Mouse (Mus musculus): ENCODE measurements around the gene Lcn9. TPM values are rescaled to one million over a fixed set of nuclear protein-coding genes. Genes with fewer than 3 reads are reported as not detected.
A peak's percentile ranks its signal among the peaks of the same experiment; 100 is the strongest.

Lcn9 gene
- polyA plus RNA-seq, 1 experiment from 2014 or later = not detected

DNA sequence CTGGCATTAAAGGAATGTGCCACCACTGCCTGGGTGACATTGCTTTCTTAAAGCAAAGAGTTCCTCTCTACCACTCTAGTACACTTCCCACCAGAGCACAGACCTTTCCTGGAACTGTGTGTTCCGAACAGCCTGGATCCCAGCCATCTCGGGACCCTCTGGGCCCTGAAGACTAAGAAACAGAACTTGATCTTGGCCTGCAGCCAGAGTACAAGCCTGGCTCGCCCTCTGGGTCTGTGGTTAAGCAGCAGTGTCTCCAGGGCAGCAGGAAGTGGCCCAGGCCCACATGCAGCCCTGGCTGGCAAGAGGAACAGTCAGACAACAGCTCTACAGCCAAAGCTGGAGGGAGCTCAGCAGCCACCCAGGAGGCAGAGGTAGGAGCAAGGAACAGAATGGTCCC is 29.7 kb downstream of the Lcn9 start:
- no peak overlapping the region for H3K9ac ChIP-seq
- H3K36me3 ChIP-seq = no peaks in the 10 kb centered on the region
- H3K9me3 ChIP-seq = peaks cover 9% of the 10 kb centered on the region; the same call in 1 of the 2 replicates
- H3K4me1 ChIP-seq = peaks cover 5% of the 10 kb centered on the region
- no peak overlapping the region for H3K4me2 ChIP-seq (replicated peaks)
- no peak overlapping the region for H3K4me3 ChIP-seq
- H3K27ac ChIP-seq = no peak overlapping the region
- 32% methylated on average over 3 of the region's 3 CpGs for WGBS
- H3K27me3 ChIP-seq = 0 out of 2 replicates have a peak, but pooled peaks cover 3% of the 10 kb centered on the region
- ATAC-seq (ENCODE audit: low FRiP score, low read depth) = no peak

DNA sequence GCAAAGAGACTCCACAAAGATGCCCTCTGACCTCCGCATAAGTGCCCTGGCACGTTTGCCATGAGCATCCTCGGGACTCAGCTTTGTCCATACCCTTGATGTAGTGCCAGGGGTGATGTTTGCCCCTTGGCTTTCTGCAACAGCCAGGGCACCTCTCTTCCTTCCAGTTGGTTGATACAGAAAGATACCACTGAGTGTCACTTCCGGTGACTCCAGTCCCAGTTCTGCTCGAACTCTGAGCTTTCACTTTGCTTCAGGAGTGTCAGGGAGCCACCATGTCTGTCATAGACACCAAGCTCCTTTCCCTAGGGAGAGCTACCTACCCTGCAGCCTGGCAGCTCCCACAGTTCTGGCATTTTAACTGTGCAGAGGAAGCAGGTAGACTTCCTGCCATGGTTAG is 31.0 kb downstream of the Lcn9 start:
- Histone ChIP-seq H3K27me3 (no peaks in the 10 kb centered on the region), H3K4me3 (no peak overlapping the region), H3K9ac (no peak overlapping the region), H3K27ac (no peak overlapping the region), H3K4me1 (peaks cover 5% of the 10 kb centered on the region), H3K9me3 (peaks cover 9% of the 10 kb centered on the region; the same call in 1 of the 2 replicates), H3K36me3 (no peaks in the 10 kb centered on the region), H3K4me2 (replicated peaks) (no peak overlapping the region)
- no peak for ATAC-seq (ENCODE audit: low FRiP score, low read depth)
- WGBS = 83% methylated on average over 5 of the region's 5 CpGs

DNA sequence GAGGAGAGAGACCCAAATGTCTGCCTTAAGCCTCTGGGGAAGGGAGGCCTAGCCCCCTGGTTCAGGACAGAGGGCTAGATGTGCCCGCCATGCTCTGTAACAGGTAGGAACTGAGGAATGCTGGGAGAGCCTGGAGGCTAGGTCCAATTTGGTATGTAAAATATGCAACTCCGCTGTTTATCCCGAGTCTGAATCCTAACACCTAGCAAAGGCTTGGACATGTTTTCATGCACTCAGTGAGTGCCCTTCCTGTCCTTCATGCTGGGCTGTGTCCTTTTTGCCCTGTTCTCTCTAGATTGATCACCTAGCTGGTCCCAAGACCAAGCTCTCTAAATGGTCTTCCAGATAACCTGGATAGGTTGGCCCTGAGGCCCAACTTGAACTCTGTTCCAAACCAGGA is 36.9 kb downstream of the Lcn9 start:
- Histone ChIP-seq H3K4me1 (peaks cover 18% of the 10 kb centered on the region), H3K36me3 (no peaks in the 10 kb centered on the region), H3K4me3 (no peak overlapping the region), H3K27ac (no peak overlapping the region), H3K27me3 (peaks cover 29% of the 10 kb centered on the region), H3K4me2 (replicated peaks) (no peak overlapping the region), H3K9ac (no peak overlapping the region), H3K9me3 (peaks cover 4% of the 10 kb centered on the region; the same call in 1 of the 2 replicates)
- 65% methylated on average over 3 of the region's 3 CpGs for WGBS
- no peak for ATAC-seq (ENCODE audit: low FRiP score, low read depth)

DNA sequence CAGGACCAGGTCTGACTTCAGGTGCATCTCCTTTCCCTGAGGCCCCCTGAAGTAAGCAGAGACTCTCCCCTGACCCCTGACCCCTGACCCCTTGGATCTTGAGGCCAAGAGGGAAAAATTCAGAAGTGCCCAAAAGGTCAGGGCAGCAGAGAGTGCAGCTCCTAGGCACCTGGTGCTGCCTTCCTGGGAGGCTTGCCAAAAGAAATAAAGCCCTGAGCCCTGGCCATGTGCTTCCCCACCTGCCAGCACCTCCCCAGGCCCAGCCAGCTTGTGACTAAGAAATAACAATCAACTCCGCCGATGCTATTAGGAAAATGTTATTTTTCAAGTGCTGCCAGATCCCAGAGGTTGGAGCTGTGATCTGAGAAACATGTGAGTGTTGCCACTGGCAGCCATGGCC is 39.1 kb downstream of the Lcn9 start:
- Histone ChIP-seq H3K4me2 (replicated peaks) (no peak overlapping the region), H3K4me3 (no peak overlapping the region), H3K36me3 (no peaks in the 10 kb centered on the region), H3K9me3 (peaks cover 4% of the 10 kb centered on the region; the same call in 1 of the 2 replicates), H3K27ac (no peak overlapping the region), H3K4me1 (peaks cover 18% of the 10 kb centered on the region), H3K27me3 (peaks cover 49% of the 10 kb centered on the region), H3K9ac (no peak overlapping the region)
- no peak for ATAC-seq (ENCODE audit: low FRiP score, low read depth)
- 63% methylated on average over 2 of the region's 2 CpGs for WGBS

DNA sequence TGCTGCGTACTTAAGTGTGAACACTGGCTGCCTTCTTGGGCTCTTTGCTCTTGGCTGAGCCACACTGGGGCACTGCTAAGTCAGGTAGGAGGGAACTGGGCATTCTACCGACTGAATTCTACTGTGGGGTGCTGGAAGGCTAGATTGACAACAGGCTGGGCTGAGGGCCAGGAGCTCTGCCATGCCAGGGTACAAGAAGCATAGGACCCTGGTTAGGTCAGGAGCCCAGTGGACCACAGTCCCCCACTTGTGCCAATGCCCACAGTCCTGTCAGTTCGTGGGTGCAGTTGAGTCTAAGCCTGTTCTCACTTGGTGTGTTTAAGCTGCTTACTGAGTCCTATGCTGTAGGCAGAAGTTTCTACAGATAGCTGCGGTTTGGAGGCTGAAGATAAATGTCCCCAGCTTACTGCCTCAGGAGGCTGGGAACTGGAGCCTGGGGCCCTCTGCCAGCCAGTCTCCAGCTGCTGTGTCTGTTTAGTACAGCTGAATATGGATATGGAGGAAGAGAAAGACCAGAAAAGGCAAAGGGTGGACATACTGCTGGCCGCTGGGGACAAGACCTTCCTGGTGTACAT is 39.8 kb downstream of the Lcn9 start:
- Histone ChIP-seq H3K9ac (no peak overlapping the region), H3K9me3 (no peaks in the 10 kb centered on the region), H3K27ac (no peak overlapping the region), H3K4me2 (replicated peaks) (peak overlapping the region; percentile 80), H3K4me3 (no peak overlapping the region), H3K27me3 (peaks cover 54% of the 10 kb centered on the region), H3K36me3 (no peaks in the 10 kb centered on the region), H3K4me1 (peaks cover 18% of the 10 kb centered on the region)
- no peak for ATAC-seq (ENCODE audit: low FRiP score, low read depth)
- 69% methylated on average over 5 of the region's 5 CpGs for WGBS

DNA sequence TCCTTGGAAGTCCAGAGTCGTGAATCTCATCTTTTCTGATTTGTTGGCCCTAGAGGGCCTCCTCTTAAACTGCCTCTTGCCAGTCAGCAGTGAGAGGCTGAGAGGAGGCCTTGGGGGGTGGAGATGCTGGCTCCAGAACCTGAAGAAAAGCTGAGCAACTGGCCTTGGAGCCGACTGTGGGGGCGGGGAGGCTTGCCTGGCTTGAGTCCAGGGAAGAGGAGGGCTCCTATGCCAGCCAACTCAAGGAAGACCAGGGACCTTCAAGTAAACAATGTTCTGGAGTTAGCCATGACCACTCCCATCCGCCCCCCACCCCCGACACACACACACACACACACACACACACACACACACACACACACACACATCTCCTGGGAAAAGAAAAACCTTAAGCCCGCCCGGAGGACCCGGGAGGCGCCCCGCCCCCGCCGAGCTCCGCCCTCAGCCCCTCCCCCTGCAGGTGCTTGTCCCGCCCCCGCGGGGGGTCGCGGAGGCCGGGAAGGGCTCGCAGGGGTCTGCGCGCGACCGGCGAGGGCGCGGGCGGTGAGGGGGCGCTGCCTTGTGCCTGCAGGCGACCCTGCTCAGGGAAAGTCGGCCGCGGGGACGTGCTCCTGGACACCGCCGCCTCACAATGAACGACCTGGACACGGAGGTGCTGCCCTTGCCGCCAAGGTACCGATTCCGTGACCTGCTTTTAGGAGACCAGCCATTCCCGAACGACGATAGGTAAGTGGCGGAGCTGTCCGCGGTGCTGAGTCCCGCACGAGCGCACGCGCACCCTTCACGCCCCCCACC is 40.6 kb downstream of the Lcn9 start, which contains the start of gene Kcnt1:
TSS of gene Kcnt1 (plus strand) at position 398 of the 795 bp plus-strand sequence.
- H3K4me2 ChIP-seq (replicated peaks) = peak within 1 kb of the TSS; percentile 80
- H3K27ac ChIP-seq = no peak within 1 kb of the TSS
- peaks cover 60% of the 10 kb centered on the region for H3K27me3 ChIP-seq
- peaks cover 18% of the 10 kb centered on the region for H3K4me1 ChIP-seq
- no peak within 1 kb of the TSS for H3K9ac ChIP-seq
- H3K4me3 ChIP-seq = peak within 1 kb of the TSS; percentile 43
- ATAC-seq (ENCODE audit: low FRiP score, low read depth) = no peak
- no peaks in the 10 kb centered on the region for H3K9me3 ChIP-seq
- H3K36me3 ChIP-seq = no peaks in the 10 kb centered on the region
- whole genome bisulfite sequencing = under 1% methylated on average over 40 of the region's 53 CpGs

DNA sequence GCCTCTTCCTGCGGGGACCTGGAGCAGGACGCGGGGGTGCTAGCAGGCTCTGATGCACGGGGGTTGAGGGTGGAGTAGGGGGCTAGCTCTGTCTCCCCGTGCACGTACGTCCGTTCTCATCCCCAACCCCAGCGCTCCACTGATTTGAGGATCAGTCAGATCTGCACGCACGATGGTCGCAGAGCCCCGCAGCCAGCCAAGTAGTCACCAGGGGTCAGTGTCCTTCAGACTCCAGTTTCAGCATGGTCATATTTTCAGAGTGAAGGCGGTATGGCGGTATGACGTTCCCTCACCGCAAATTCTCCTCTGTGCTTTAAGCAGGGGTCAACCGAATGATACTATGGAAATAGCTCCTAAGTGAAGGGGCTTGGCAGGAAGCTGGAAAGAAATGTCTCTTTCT is 41.3 kb downstream of the Lcn9 start:
- peak overlapping the region; percentile 43 for H3K4me3 ChIP-seq
- peaks cover 18% of the 10 kb centered on the region for H3K4me1 ChIP-seq
- no peaks in the 10 kb centered on the region for H3K36me3 ChIP-seq
- no peak overlapping the region for H3K9ac ChIP-seq
- no peak for ATAC-seq (ENCODE audit: low FRiP score, low read depth)
- H3K4me2 ChIP-seq (replicated peaks) = peak overlapping the region; percentile 80
- peaks cover 63% of the 10 kb centered on the region for H3K27me3 ChIP-seq
- WGBS = 6% methylated on average over 18 of the region's 18 CpGs
- no peaks in the 10 kb centered on the region for H3K9me3 ChIP-seq
- H3K27ac ChIP-seq = no peak overlapping the region

DNA sequence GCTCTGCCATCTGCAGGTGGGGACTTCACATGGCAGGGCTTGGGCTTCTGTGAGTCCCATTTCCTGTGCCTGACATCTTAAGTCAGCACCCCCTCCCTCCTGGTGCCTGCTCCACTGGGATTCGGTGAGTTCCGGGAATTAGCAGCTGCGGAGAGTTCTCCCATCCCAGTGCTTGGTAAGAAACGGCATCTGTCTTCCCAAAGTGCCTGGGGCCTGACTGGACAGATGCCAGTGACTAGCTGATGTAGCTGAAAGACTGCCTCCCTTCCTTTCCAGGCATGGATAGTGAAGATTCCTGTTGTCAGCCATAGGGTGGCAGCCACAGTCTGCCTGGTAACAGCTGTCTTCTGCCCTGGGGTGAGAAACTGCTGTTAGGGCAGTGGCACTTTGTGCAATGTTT is 42.5 kb downstream of the Lcn9 start:
- 14% methylated on average over 4 of the region's 4 CpGs for WGBS
- no peaks in the 10 kb centered on the region for H3K9me3 ChIP-seq
- no peak overlapping the region for H3K9ac ChIP-seq
- no peak overlapping the region for H3K4me2 ChIP-seq (replicated peaks)
- ATAC-seq (ENCODE audit: low FRiP score, low read depth) = no peak
- peaks cover 63% of the 10 kb centered on the region for H3K27me3 ChIP-seq
- H3K27ac ChIP-seq = no peak overlapping the region
- H3K4me1 ChIP-seq = peaks cover 18% of the 10 kb centered on the region
- no peaks in the 10 kb centered on the region for H3K36me3 ChIP-seq
- no peak overlapping the region for H3K4me3 ChIP-seq

DNA sequence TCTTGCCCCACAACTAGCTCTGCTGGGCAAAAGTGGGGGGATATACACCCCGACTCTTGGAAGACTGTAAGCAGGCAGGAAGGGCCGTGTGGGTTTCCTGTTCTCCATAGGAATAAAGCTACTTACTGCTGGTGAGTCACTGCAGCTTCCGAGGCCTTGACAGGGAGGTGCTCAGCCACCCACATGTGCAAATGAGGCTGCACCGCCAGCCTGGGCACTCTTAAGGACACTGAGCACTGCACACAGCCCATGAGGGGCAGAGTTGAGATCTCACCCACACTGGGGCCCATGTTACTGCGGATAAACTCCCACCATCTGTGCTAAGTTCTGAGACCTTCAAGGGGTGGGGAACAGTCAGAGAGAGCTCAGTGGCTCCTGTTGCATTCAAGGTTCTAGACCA is 43.7 kb downstream of the Lcn9 start:
- no peak for ATAC-seq (ENCODE audit: low FRiP score, low read depth)
- Histone ChIP-seq H3K4me2 (replicated peaks) (no peak overlapping the region), H3K9ac (no peak overlapping the region), H3K4me1 (peaks cover 18% of the 10 kb centered on the region), H3K27me3 (peaks cover 63% of the 10 kb centered on the region), H3K27ac (no peak overlapping the region), H3K4me3 (no peak overlapping the region), H3K36me3 (no peaks in the 10 kb centered on the region), H3K9me3 (no peaks in the 10 kb centered on the region)
- WGBS = 53% methylated on average over 5 of the region's 5 CpGs

Other genes starting within 250 kb of the Lcn9 start
- 4.9 and 5.8 TPM in 2 replicates for gene Mamdc4, start 248.3 kb upstream of the Lcn9 start, polyA plus RNA-seq (2015; fragmentation: Nextera tagmentation; extraction: Ambion mirVana)
- 163 and 177 TPM in 2 replicates for gene Phpt1, start 247.9 kb upstream of the Lcn9 start, polyA plus RNA-seq (2015; fragmentation: Nextera tagmentation; extraction: Ambion mirVana)
- gene Ajm1, start 241.4 kb upstream of the Lcn9 start, polyA plus RNA-seq (2015; fragmentation: Nextera tagmentation; extraction: Ambion mirVana) = 0.85 and 1.0 TPM in 2 replicates
- 76.9 and 83.8 TPM in 2 replicates for gene Rabl6, start 214.6 kb upstream of the Lcn9 start, polyA plus RNA-seq (2015; fragmentation: Nextera tagmentation; extraction: Ambion mirVana)
- gene Ccdc183, start 205.5 kb upstream of the Lcn9 start, polyA plus RNA-seq (2015; fragmentation: Nextera tagmentation; extraction: Ambion mirVana) = 0.18 and 0.36 TPM in 2 replicates
- 27.2 and 28.7 TPM in 2 replicates for gene Tmem141, start 201.1 kb upstream of the Lcn9 start, polyA plus RNA-seq (2015; fragmentation: Nextera tagmentation; extraction: Ambion mirVana)
- 0.98 and 1.8 TPM in 2 replicates for gene Fcna, start 195.1 kb upstream of the Lcn9 start, polyA plus RNA-seq (2015; fragmentation: Nextera tagmentation; extraction: Ambion mirVana)
- gene Lcn8, start 170.0 kb upstream of the Lcn9 start, polyA plus RNA-seq (2015; fragmentation: Nextera tagmentation; extraction: Ambion mirVana) = 0.24 TPM in 1 of 2 replicates, not detected in the other
- not detected in 2 replicates for gene Lcn5, start 165.2 kb upstream of the Lcn9 start, polyA plus RNA-seq (2015; fragmentation: Nextera tagmentation; extraction: Ambion mirVana)
- gene Lcn6, start 146.4 kb upstream of the Lcn9 start, polyA plus RNA-seq (2015; fragmentation: Nextera tagmentation; extraction: Ambion mirVana) = not detected in 2 replicates
- gene Lcn10, start 140.4 kb upstream of the Lcn9 start, polyA plus RNA-seq (2015; fragmentation: Nextera tagmentation; extraction: Ambion mirVana) = not detected in 2 replicates
- not detected in 2 replicates for gene Obp2a, start 123.1 kb upstream of the Lcn9 start, polyA plus RNA-seq (2015; fragmentation: Nextera tagmentation; extraction: Ambion mirVana)
- gene Bmyc, start 116.4 kb upstream of the Lcn9 start, polyA plus RNA-seq (2015; fragmentation: Nextera tagmentation; extraction: Ambion mirVana) = 98.8 and 99.8 TPM in 2 replicates
- not detected in 2 replicates for gene Obp2b, start 86.1 kb upstream of the Lcn9 start, polyA plus RNA-seq (2015; fragmentation: Nextera tagmentation; extraction: Ambion mirVana)
- not detected in 2 replicates for gene Lcn3, start 57.6 kb upstream of the Lcn9 start, polyA plus RNA-seq (2015; fragmentation: Nextera tagmentation; extraction: Ambion mirVana)
- gene Lcn11, start 46.1 kb upstream of the Lcn9 start, polyA plus RNA-seq (2015; fragmentation: Nextera tagmentation; extraction: Ambion mirVana) = not detected in 2 replicates
- not detected in 2 replicates for gene Gm13539, start 40.9 kb upstream of the Lcn9 start, polyA plus RNA-seq (2015; fragmentation: Nextera tagmentation; extraction: Ambion mirVana)
- not detected in 2 replicates for gene Glt6d1, start 7.3 kb upstream of the Lcn9 start, polyA plus RNA-seq (2015; fragmentation: Nextera tagmentation; extraction: Ambion mirVana)
- 0.14 and 0.29 TPM in 2 replicates for gene Sohlh1, start 24.1 kb downstream of the Lcn9 start, polyA plus RNA-seq (2015; fragmentation: Nextera tagmentation; extraction: Ambion mirVana)
- 0.61 and 0.84 TPM in 2 replicates for gene Kcnt1, start 40.6 kb downstream of the Lcn9 start, polyA plus RNA-seq (2015; fragmentation: Nextera tagmentation; extraction: Ambion mirVana)
- 18.0 and 19.5 TPM in 2 replicates for gene Camsap1, start 160.1 kb downstream of the Lcn9 start, polyA plus RNA-seq (2015; fragmentation: Nextera tagmentation; extraction: Ambion mirVana)
- 95.7 and 104 TPM in 2 replicates for gene Ubac1, start 198.6 kb downstream of the Lcn9 start, polyA plus RNA-seq (2015; fragmentation: Nextera tagmentation; extraction: Ambion mirVana)

All from limb, embryonic 13.5 days (tissue).